Mouse (Mus musculus): ENCODE results near the gene Trim80.

Gene Trim80

DNA sequence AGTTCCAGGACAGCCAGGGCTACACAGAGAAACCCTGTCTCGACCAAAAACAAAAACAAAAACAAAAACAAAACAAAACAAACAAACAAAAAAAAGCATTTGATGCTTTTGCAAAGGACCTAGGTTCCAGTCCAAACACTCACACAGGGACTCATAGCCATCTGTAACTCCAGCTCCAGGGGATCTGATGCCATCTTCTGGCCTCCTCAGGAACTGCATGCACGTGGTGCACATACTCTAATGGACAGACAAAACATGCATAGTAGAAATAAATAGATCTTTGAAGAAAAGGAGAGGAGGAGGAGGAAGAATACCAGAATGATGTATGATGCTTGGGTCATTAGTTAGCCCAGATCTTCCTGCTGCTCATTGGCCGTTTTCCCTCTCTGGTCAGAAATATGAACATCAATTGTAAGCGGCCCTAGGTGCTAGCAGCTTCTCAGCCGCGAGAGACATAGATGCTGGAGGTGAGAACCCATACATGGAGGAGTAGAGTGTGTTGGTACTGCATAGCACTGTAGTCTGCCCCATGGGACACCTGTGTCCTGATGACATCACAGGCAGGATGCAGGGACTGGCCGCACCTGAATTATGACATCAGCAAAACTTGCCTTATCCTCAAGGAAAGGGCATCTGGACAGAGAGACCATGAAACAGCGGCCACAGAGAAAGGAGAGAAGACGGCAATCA, at the start of gene Trim80:
TSS of gene Trim80 (plus strand) at position 640 of the 690 bp plus-strand sequence.
- in situ Hi-C loops (cut with MboI, MseI), result no loop called here

DNA sequence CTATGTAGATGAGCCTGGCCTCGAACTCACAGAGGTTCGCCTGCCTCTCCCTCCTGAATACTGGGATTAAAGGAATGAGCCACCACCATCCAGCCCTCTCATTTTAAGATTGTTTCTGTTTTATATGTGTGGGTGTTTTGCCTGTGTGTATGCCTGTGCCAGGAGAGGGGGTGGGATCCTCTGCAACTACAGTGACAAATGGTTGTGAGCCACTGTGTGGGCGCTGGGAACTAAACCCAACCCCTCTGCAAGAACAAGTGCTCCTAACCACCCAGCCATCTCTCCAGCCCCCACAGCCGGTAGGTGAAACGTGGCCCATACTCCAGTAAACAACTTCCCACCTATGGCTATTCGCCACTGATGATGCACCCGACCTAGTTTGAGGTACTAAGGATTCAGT, 49.0 kb upstream of the Trim80 start:
- in situ Hi-C loops (cut with MboI, MseI), result no loop called here

DNA sequence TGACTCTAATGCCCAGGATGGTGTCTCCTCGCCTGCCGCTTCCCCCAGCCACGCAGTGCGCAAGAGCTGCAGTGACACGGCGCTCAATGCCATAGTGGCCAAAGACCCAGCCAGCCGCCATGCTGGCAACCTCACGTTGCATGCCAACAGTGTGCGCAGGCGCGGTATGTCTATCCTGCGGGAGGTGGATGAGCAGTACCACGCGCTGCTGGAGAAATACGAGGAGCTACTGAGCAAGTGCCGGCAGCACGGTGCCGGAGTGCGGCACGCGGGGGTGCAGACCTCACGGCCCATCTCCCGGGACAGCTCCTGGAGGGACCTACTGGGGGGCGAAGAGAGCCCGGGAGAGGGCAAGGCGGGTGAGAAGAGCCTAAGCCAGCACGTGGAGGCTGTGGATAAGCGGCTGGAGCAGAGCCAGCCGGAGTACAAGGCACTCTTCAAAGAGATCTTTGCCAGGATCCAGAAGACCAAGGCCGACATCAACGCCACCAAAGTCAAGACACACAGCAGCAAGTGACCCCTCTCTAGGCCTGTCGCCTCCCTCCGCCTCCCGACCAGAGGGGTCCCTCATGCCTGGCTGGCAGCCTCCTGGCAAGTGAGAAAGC, 46.5 kb upstream of the Trim80 start:
- in situ Hi-C loops (cut with MboI, MseI), result no loop called here

DNA sequence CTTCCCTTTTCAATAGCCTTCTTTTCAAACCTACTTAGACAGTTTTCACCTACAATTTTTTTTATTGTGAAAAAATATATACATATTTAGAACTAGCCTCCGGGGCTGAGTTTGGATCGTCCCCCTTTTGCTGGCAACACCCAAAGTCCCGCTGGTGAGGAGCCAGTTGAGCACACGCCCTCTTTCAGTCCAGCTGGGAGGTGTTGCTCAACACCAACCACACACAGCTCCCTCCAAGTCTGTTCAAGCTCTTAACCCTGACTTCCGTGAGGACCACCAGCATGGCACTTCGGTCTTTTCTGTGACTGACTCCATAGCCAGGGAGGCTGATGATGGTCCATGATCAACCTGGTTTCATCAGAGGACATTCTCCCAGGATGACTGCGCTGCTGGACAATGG, 42.3 kb upstream of the Trim80 start:
- in situ Hi-C loops (cut with MboI, MseI), result no loop called here

DNA sequence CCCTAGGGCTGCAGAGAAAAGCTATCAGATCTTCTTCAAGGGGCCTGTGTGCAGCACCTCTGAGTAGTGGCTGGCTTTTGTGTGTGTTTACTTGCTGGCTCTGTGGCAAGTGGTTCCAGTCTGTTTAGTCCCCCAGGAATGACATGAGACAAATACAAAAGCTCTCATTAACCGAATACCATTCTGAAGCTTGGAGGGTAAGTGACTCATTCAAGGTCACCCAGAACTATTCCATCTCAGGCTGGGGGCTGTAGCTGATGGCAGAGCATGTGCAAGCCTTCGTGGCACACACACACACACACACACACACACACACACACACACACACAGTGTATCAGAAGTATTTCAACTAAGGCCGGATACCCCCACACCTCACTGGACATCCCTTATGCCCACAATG, 40.2 kb upstream of the Trim80 start:
- in situ Hi-C loops (cut with MboI, MseI), result no loop called here

DNA sequence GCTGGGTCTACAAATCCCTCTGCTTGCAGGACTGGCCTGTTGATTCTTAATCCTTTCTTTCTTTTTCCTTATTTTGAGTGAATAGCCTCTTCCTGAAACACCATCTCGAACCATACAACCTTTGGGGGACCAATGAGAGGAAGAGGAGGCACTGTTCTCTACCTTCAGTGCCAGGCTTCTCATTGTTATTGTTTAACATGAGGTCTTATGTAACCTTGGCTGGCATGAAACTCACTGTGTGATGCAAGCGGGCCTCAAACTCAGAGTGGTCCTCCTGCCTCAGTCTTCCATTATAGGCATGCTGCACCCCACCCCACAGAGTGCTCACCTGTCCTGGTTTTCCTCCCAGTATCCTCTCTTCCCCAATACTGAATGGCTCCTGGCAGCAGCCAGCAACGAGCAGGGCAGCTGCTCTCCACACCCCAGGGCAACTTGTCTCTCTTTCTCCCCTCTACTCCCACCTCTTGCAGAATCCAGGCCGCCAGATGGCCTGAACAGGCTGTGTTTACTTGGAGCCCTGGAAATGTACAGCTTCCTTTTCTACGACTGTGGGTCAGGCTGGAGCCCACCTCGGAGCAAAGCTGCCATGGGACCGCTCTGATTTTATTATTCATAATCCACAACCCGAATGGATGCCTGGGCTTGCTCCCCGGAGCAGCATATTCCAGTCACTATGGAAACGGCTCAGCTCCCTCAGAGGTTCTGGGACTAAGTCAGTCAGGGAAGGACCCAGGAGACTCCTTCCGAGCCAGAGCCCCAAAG, 39.5 kb upstream of the Trim80 start:
- in situ Hi-C loops (cut with MboI, MseI), result no loop called here

DNA sequence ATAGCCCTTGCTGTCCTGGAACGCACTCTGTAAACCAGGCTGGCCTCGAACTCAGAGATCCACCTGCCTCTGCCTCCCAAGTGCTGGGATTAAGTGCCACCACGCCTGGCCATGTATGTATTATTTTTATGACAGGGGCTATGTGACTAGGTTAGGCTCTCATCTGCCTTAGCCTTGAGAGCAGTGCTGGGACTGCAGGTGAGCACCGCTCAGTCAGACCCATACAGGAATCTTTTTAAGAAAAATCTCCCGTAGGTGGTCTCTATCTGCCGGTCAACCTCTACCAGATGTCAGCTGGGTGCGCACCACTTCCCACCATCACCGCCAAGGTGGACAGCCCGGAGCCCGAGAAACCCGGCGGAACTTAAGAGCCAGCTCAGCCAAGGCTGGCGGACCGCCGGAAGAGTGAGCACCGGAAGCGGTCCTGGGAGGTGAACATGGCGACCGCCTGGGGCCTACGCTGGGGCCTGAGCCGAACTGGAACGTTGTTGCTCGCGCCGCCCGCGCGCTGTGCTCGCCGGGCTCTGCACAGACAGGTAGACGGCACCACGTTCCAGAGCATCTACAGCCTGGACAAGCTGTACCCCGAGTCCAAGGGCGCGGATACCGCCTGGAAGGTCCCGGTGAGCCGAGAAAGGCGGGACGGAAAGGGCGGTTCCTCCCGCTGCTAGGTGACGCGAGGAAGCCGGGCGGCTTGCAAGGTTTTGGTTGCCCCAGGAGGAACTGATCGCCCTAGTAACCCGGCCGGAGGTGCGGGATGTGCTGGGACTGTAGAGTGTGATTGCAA, 36.8 kb upstream of the Trim80 start, which contains the start of gene Mrpl58:
TSS of gene Mrpl58 (plus strand) at position 415 of the 787 bp plus-strand sequence.
- in situ Hi-C loops (cut with MboI, MseI), result no loop called here

DNA sequence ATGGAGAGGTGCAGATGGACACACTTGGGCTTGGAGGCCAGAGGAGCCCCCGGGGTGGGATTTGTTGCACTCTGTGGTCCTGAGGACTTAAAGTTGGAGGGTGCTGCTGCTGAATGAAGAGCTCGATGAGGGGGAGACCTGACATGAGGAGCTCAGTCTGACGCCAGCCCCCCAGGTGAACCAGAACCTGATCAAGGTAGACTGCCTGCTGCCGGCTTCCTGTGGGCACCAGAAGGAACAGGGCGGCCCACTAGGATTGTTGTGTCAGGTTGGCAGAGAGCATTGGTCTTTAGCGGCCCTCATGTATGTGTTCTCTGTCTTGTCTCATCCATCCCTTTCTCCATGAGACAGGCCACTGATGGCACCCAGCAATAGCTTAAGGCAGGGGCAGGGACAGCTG, 34.6 kb upstream of the Trim80 start:
- in situ Hi-C loops (cut with MboI, MseI), result no loop called here

DNA sequence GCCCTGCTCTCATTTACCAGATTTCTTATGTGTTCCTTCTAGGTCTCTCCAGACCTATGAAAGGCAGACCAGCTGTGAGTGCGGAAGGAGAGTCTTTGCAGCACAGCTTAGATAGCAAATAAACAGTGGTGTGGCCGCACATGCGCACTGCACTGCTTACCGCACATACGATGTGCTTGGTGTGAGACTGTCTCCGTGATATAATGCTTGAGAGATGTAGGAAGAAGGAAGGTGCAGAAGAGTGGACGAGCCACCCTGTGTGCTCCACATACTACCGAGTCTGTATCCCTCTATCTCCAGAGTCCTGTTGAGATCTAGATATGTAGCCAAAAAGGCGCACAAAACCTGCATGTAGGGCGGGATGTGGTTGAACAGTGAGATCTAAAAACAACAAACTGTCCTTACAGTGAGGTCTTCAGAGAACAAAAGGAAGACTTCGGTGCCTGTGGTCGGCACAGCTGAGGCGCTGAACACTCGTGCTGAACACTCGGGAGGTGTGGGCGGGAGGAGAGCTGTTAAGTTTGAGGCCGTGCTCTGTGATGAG, 33.4 kb upstream of the Trim80 start:
- in situ Hi-C loops (cut with MboI, MseI), result no loop called here

DNA sequence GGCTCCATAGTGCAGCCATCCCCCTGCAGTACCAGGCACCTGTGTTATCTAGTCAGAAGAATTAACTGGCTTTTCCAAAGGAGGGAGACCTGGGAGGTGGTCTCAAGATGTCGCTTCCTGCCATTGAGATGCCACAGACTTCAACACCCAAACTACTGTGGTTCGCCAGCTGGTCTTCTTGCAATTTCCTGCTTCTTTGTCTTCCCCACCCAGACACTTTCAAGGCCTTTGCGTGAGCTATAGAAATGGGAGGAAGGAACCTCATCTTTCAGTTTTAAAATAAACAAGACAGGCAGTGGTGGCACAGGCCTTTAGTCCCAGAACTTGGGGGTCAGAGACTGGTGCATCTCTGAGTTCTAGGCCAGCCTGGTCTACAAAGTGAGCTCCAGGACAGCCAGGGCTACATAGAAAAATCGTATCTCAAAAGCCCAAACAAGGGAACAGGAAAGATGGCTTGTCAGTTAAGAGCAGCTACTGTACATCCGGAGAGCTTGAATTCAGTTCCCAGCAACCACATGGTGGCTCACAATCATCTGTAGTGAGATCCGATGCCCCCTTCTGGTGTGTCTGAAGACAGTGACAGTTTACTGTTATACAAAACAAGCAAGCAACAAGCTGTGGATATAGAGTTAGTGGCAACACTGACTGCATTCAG, 32.0 kb upstream of the Trim80 start:
- in situ Hi-C loops (cut with MboI, MseI), result no loop called here

DNA sequence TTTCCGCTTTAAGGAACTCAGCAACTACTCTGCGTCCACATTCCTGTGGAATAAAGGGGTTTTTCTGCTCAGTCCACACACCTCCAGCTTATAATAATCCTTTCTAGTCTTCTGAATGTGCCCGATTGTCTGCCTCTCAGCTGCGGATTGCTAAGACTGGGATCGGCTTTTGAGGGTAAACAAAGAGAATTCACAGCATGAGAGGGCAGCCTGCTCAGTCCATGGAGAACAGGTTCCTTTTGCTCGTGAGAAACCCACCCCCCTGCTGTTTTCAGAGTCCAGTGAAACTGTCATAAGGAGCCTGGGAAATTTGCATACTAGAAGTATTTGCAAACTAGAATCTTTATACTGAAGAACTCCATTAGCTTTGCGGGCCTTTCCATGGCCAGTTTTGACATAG, 30.8 kb upstream of the Trim80 start:
- in situ Hi-C loops (cut with MboI, MseI), result no loop called here

DNA sequence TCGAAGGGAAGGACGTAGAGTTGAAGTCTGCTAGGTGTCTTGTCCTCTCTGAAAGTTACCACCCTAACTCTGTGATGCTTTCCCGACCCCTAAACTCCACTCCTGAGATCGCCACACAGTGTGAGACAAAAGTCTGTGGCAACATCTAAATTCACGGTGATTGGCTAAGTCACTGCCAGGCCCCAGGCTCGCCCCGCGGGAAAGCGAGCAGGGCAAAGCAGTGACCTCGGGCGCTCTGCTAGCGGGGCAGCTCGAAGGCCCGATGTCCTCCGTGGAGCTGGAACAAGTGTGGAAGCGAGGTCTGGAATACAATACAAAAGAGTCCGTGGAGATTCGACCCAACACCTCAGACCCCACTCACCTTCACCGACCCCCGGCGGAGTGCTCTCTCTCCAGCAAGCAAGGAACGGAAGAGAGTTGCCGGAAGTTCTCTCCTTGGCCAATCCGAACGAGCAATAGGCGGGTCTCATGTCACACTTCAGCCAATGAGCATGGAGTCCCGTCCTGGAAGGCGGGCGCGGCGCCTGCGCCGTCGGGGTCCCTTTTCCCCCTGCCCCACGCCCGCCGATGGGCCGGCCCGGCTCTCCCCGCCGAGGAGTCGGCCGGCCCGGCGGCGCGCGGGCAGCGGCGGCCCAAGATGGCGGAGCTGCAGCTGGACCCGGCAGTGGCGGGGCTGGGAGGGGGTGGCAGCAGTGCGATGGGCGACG, 20.7 kb upstream of the Trim80 start, which contains the start of the genes Atp5h and Kctd2:
TSS of gene Atp5h (minus strand) at position 432 of the 707 bp plus-strand sequence.
TSS of gene Kctd2 (plus strand) at position 598 of the 707 bp plus-strand sequence.
- in situ Hi-C loops (cut with MboI, MseI), result no loop called here

DNA sequence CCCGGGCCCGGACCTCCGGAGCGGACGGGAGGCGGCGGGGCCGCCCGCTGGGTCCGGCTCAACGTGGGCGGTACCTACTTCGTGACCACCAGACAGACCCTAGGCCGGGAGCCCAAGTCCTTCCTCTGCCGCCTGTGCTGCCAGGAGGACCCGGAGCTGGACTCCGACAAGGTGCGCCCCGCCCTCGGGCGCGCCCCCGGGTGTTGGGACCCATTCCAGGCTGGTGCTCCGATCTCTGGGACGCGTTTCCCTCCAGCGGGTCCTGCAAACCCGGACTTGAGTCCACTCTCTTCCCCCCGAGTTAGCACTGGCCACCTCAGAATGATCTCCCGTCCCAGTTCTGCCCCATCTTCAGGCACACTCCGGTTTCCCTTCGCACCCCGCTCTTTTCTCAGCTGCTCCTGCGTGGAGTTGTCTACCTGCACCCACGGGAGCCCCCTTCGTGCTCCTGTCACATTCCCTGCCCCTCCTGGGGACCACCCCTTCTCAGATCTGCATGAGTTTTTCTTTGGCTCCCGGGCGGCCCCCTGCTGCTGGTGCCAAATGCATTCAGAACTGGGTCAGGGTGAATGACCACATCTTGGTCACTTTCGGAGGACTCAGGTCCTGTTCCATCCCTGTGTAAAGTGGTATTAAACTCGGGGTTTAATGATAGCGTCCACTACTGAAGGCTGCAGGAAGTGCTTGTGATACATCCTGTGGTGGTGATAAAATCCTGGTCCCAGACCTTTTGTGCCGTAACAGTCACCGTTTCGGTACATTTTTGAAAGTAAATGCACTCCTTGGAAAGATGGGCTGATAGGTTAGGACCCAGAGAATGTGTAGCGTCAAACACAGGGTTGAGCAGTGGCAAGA, 19.8 kb upstream of the Trim80 start:
- in situ Hi-C loops (cut with MboI, MseI), result no loop called here

DNA sequence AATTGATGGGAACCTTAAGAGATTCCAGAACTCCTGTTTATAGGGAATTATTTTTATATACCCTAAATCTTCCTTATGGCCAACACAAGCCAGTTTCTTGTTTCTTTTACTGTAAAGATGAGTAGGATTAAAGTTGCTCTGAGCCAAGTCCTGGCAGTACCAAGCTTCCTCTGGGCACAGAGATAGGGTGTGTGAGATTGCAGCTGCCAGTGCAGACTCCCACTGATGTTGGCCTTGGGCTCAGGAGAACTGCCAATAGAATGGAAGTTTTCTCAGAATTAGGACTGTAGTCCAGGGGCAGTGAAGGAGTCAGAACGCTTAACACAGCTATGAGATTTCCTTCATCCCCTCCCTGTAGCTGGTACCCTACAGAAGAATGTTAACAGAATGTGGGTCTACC, 19.0 kb upstream of the Trim80 start:
- in situ Hi-C loops (cut with MboI, MseI), result no loop called here

DNA sequence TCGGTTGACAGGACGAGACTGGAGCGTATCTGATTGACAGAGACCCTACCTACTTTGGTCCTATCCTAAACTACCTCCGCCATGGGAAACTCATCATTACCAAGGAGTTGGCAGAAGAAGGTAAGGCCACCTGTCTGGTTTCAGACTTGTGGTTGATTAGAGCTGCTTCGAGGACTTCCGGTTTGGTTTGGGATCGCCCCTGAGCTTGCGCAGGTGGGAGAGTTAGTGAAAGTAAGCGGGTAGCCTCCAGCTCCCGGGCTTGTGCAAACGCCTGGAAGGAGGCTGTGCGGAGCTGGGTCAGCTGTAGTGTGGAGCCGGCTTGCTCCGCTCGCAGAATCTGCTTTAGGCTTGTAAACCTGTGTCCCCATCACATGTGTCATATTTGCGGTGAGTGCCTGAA, 18.4 kb upstream of the Trim80 start:
- in situ Hi-C loops (cut with MboI, MseI), result no loop called here

DNA sequence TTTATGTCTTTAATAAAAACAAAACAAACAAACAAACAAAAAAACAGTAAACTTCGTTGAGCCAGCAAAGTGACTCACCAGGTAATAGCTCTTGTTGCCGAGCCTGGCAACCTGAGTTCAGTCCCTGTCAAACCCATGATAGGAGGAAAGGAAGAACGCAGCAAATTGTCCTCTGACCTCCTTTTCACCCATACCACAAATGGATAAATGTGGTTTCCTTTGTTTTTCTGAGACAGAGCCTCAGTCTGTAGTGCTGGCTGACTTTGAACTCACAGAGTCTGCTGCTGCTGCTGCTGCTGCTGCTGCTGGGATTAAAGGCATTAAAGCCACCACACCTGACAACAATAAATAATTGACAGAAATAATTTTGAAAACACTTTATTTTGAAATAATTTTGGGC, 17.3 kb upstream of the Trim80 start:
- in situ Hi-C loops (cut with MboI, MseI), result no loop called here

DNA sequence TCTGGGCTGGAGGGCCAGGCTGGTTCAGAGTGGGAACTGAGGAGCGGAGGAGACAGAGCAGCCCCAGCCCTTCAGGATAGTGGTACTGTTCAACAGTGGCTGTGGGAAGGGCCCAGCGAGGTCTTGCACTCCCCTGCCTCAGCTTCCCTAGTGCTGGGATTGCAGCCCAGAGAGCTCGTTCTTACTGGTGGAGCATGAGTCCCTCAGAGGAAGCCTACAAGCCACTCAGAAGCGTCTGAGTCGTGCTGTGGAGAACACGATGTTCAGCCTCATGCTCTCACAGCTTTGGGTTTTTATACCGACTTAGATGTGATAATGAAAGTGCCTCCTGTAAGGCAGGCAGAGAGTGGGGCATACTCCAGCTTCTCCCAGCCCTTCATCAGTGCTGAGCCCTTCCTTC, 15.7 kb upstream of the Trim80 start:
- in situ Hi-C loops (cut with MboI, MseI), result no loop called here

DNA sequence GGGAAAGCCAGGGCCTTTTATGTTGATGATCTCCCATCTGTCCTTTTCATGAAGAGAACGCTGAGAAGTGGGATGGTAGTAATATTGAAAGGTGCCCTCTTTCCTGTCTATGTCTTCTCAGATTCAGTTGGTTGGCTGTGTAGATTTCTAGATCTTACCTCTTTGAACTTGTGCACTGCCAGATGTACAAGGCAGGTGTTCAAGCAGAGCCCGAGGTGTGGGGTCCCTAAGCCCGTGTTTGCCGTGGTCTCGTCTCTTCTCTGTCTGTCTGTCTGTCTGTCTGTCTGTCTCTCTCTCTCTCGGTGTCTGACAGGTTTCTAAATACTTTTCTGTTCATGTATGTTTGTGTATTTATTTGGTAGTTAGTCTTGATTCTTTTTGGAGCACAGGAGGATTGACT, 14.7 kb upstream of the Trim80 start:
- in situ Hi-C loops (cut with MboI, MseI), result no loop called here
